Comparison of ENCODE assay signal across 8 mouse cellular contexts in genomic region chr4:47352803-47353388, GRCm38 (mm10). TPM values are rescaled to one million over a fixed set of nuclear protein-coding genes. Genes with fewer than 3 reads are reported as not detected.
A peak's percentile ranks its signal among the peaks of the same experiment; 100 is the strongest.
DNase-seq lines count a peak whose midpoint lies in the region; ATAC-seq lines count a peak whose summit lies in the region.

Tgfbr1 (plus strand) TSS chr4:47353222.

- H3K4me3 ChIP-seq in hindbrain, embryonic 15.5 days: peak within 1 kb of the TSS; percentile 95

- DNase-seq in T-cell, adult 2 months (ENCODE audit: low spot score): peak; percentile 94
- peak; percentile 78 to 88 for DNase-seq in cerebellum, postnatal 36 days
- DNase-seq in frontal cortex, postnatal 36 days (ENCODE audit: low spot score in 2 of 2): peak; percentile 92 to 96
- DNase-seq in left cerebral cortex, adult 11 months (ENCODE audit: low spot score): peak; percentile 93
- peak; percentile 100 for DNase-seq in lung, postnatal 4 days
- DNase-seq in retina, postnatal 7 days (ENCODE audit: low read depth, low spot score): peak; percentile 96
- DNase-seq in urinary bladder, adult 2 months (ENCODE audit: low spot score): peak; percentile 99

- H3K27me3 ChIP-seq in hindbrain, embryonic 15.5 days: no peaks in the 10 kb centered on the region

- H3K4me1 ChIP-seq in hindbrain, embryonic 15.5 days (replicated peaks): peaks cover 28% of the 10 kb centered on the region

- no peaks in the 10 kb centered on the region for H3K36me3 ChIP-seq in hindbrain, embryonic 15.5 days

- H3K9ac ChIP-seq in hindbrain, embryonic 15.5 days: peak within 1 kb of the TSS; percentile 89

- H3K9me3 ChIP-seq in hindbrain, embryonic 15.5 days: no peaks in the 10 kb centered on the region

- H3K4me2 ChIP-seq in hindbrain, embryonic 15.5 days: peak within 1 kb of the TSS; percentile 99

- peak within 1 kb of the TSS; percentile 92 for H3K27ac ChIP-seq in hindbrain, embryonic 15.5 days (replicated peaks)

- ATAC-seq in hindbrain, embryonic 15.5 days (ENCODE audit: low FRiP score, low read depth): peak; percentile 99

- WGBS in hindbrain, embryonic 15.5 days: under 1% methylated on average over 55 of the region's 65 CpGs

RNA-seq across cellular contexts. Expression of gene Tgfbr1, which starts in this region (rescaled TPM):
- polyA plus RNA-seq in hindbrain, embryonic 15.5 days (2015; fragmentation: Nextera tagmentation; extraction: Ambion mirVana): 27.6 and 29.3 TPM in 2 replicates
- polyA plus RNA-seq in urinary bladder, adult 2 months (2012; rRNA removed): 29.0 TPM in 2 replicates

Comparison
In these comparisons a context has a peak if more than half of its experiments do, and no peak if none do; other contexts are left out.
1. Peak in every context shown above with its lines: DNase-seq, ATAC-seq, H3K4me3 ChIP-seq and H3K27ac ChIP-seq.